Mouse (Mus musculus): Measurements from ENCODE around the gene Rhobtb1. TPM values are rescaled to one million over a fixed set of nuclear protein-coding genes. Genes with fewer than 3 reads are reported as not detected.

Rhobtb1 gene
- total and polyA plus RNA-seq, 2 experiments from 2014 or later, result 12.1 to 16.9 TPM

DNA sequence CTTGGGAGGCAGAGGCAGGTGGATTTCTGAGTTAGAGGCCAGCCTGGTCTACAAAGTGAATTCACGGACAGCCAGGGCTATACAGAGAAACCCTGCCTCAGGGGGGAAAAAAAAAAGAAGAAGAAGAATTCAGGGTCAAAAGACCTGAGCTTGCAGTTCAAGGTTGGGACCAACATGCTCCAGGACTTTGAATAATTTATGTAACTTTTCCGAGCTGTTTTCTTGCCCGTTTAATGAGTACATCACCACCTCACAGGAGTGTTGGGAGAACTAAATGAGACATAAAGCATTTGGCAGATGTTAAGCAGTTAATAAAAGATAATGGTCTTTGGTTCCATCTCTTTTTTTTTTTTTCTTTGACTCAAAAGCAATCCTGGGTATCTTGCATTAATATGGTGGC lies 10.3 kb downstream of the Rhobtb1 start:
- no peak overlapping the region for H3K9ac ChIP-seq
- no peak for DNase-seq
- peaks cover 3% of the 10 kb centered on the region; the same call in 1 of the 2 replicates for H3K4me1 ChIP-seq (ENCODE audit: insufficient read depth)
- H3K4me2 ChIP-seq (ENCODE audit: low read depth), result no peak overlapping the region
- H3K9me3 ChIP-seq (ENCODE audit: low read length), result 0 out of 2 replicates have a peak, but pooled peaks cover 6% of the 10 kb centered on the region
- H3K4me3 ChIP-seq (ENCODE audit: low read depth, low read length), result no peak overlapping the region
- no peaks in the 10 kb centered on the region for H3K27me3 ChIP-seq (ENCODE audit: insufficient read depth, low read length)
- 86% methylated on average over 3 of the region's 3 CpGs for WGBS
- TF ChIP-seq CTCF (IDR thresholded peaks at IDR 0.05; ENCODE audit: low read depth), result no peak
- no peak for ATAC-seq
- H3K36me3 ChIP-seq (ENCODE audit: insufficient read depth), result no peaks in the 10 kb centered on the region
- H3K27ac ChIP-seq (ENCODE audit: low read depth, low read length), result no peak overlapping the region

DNA sequence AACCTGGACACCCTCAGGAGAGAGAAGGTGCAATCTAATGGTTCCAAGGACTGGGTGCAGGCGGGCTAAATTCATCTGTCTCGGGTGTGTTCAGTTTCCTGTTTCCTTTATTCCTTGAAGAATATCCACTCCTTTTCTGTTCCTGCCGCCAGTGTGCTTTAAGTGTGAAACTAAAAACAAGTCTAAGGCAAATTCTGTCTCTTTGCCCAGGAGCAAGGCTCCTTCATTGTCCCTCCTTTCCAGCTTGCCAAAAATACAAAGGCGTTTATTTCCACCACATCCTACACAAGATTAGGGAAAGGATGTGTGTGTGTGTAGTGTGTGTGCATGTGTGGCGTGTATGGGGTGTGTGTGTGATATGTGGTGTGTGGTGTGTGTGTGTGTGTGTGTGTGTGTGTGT lies 11.3 kb downstream of the Rhobtb1 start:
- Histone ChIP-seq H3K36me3 (ENCODE audit: insufficient read depth) (no peaks in the 10 kb centered on the region), H3K4me1 (ENCODE audit: insufficient read depth) (no peaks in the 10 kb centered on the region), H3K4me3 (ENCODE audit: low read depth, low read length) (no peak overlapping the region), H3K9me3 (ENCODE audit: low read length) (0 out of 2 replicates have a peak, but pooled peaks cover 6% of the 10 kb centered on the region), H3K27ac (ENCODE audit: low read depth, low read length) (no peak overlapping the region), H3K9ac (no peak overlapping the region), H3K27me3 (ENCODE audit: insufficient read depth, low read length) (no peaks in the 10 kb centered on the region), H3K4me2 (ENCODE audit: low read depth) (no peak overlapping the region)
- ATAC-seq (no peak), DNase-seq (no peak)
- TF ChIP-seq CTCF (IDR thresholded peaks at IDR 0.05; ENCODE audit: low read depth), result no peak
- WGBS, result 72% methylated on average over 5 of the region's 5 CpGs

DNA sequence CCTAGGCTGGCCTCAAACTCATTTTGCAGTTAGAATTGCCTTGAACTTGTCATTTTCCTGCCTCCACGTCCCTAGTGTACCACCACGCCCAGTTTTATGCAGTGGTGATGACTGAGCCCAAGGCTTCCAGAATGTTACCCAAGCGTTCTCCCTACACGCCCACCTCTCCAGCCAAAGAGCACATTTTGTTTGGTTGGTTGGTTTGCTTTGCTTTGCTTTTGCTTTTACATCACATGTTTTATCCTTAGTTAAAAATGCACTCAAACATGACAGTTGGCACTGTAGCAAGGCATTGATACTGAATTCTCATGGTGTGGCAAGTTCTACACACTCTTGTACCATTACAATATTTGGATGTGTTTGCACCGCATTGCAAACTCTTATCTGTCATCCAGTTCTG lies 12.0 kb downstream of the Rhobtb1 start:
- Histone ChIP-seq H3K9ac (no peak overlapping the region), H3K4me3 (ENCODE audit: low read depth, low read length) (no peak overlapping the region), H3K27me3 (ENCODE audit: insufficient read depth, low read length) (no peaks in the 10 kb centered on the region), H3K27ac (ENCODE audit: low read depth, low read length) (no peak overlapping the region), H3K4me1 (ENCODE audit: insufficient read depth) (no peaks in the 10 kb centered on the region), H3K9me3 (ENCODE audit: low read length) (0 out of 2 replicates have a peak, but pooled peaks cover 6% of the 10 kb centered on the region), H3K36me3 (ENCODE audit: insufficient read depth) (no peaks in the 10 kb centered on the region), H3K4me2 (ENCODE audit: low read depth) (no peak overlapping the region)
- no peak for TF ChIP-seq CTCF (IDR thresholded peaks at IDR 0.05; ENCODE audit: low read depth)
- 77% methylated on average over 5 of the region's 5 CpGs for WGBS
- no peak for DNase-seq
- no peak for ATAC-seq

DNA sequence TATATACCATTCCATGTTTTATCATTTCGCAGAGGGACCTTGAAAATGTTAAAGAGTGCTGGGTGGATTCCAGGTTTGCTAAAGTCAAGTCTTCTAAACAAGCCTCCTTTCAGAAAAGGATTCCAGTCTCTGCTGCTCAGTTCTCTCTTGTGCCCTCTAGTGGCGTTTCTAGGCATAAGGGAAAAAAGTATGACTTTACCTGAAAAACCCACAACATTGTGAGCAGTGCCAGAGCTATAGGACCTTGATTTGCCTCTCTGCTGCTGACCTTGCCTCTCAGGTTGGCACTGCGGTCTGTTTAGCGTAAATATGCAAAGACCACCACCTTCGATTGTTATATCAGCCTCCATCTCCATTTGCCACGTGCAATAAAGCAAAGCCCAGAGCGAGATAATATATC lies 13.9 kb downstream of the Rhobtb1 start:
- Histone ChIP-seq H3K4me3 (ENCODE audit: low read depth, low read length) (no peak overlapping the region), H3K36me3 (ENCODE audit: insufficient read depth) (no peaks in the 10 kb centered on the region), H3K27ac (ENCODE audit: low read depth, low read length) (no peak overlapping the region), H3K9ac (no peak overlapping the region), H3K4me2 (ENCODE audit: low read depth) (no peak overlapping the region), H3K9me3 (ENCODE audit: low read length) (0 out of 2 replicates have a peak, but pooled peaks cover 6% of the 10 kb centered on the region), H3K4me1 (ENCODE audit: insufficient read depth) (no peaks in the 10 kb centered on the region), H3K27me3 (ENCODE audit: insufficient read depth, low read length) (no peaks in the 10 kb centered on the region)
- 61% methylated on average over 7 of the region's 7 CpGs for WGBS
- DNase-seq (peak; percentile 53), ATAC-seq (no peak)
- TF ChIP-seq CTCF (IDR thresholded peaks at IDR 0.05; ENCODE audit: low read depth), result peak; percentile 63

DNA sequence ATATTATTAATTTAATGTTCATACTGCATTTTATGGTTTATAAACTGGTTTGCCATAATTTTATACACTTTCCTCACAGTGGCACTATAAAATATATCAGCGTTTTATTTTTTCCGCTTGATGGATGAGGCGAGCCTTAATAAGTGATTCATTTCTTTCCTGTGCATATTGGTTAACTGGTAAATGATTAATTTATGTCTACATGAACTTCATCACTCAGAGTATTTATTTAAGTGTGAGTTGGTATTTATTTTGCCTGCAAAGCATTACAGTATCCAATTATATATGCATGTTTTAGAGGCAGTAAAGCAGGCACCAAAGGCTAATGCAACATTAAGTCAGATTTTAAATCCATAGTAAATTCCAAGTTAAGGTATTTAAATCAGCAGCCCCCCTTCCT lies 14.6 kb downstream of the Rhobtb1 start:
- whole genome bisulfite sequencing, result 89% methylated on average over 3 of the region's 3 CpGs
- Histone ChIP-seq H3K27me3 (ENCODE audit: insufficient read depth, low read length) (no peaks in the 10 kb centered on the region), H3K4me3 (ENCODE audit: low read depth, low read length) (no peak overlapping the region), H3K4me2 (ENCODE audit: low read depth) (no peak overlapping the region), H3K9me3 (ENCODE audit: low read length) (0 out of 2 replicates have a peak, but pooled peaks cover 6% of the 10 kb centered on the region), H3K27ac (ENCODE audit: low read depth, low read length) (no peak overlapping the region), H3K9ac (no peak overlapping the region), H3K36me3 (ENCODE audit: insufficient read depth) (no peaks in the 10 kb centered on the region), H3K4me1 (ENCODE audit: insufficient read depth) (no peaks in the 10 kb centered on the region)
- DNase-seq (no peak), ATAC-seq (no peak)
- no peak for TF ChIP-seq CTCF (IDR thresholded peaks at IDR 0.05; ENCODE audit: low read depth)

DNA sequence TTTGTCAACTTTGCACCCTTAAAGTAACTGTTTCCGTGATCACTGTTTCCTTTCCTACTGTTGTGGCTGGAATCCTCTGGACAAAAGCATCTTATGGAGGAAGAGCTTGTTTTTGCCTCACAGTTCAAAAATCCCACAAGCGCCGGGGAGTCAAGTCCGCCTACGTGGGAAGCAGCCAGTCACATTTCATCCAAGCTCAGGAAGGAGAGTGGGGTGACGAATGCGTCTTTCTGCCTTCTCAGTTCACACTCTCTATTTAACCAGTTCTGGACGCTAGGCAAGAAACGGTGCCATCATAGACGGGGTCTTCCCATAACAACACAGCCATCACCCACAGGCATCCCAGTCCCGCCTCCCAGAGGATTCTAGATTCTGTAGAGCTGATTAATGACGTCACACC lies 15.3 kb downstream of the Rhobtb1 start:
- H3K27ac ChIP-seq (ENCODE audit: low read depth, low read length), result no peak overlapping the region
- 84% methylated on average over 12 of the region's 12 CpGs for WGBS
- no peak for DNase-seq

DNA sequence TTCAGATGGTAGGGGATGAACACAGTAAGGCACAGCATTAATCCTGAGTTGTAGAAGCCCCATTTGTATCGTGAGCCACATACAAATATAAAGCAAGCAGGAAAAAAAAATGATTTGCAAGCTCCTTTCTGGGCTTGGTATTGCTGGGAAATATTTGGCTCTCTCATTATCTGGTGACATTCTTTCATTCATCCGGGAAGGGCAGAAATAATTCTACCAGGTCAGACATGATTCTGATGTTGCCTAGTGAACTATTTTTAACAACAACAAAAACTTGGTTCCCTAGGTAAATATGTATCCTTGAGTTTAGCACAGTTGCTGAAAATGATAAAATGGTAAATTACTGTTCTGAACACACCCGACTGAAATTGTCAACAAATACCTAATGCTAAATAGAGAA lies 21.2 kb downstream of the Rhobtb1 start:
- Histone ChIP-seq H3K4me1 (ENCODE audit: insufficient read depth) (no peaks in the 10 kb centered on the region), H3K9ac (no peak overlapping the region), H3K36me3 (ENCODE audit: insufficient read depth) (no peaks in the 10 kb centered on the region), H3K4me2 (ENCODE audit: low read depth) (no peak overlapping the region), H3K4me3 (ENCODE audit: low read depth, low read length) (no peak overlapping the region), H3K27ac (ENCODE audit: low read depth, low read length) (no peak overlapping the region), H3K9me3 (ENCODE audit: low read length) (no peaks in the 10 kb centered on the region), H3K27me3 (ENCODE audit: insufficient read depth, low read length) (no peaks in the 10 kb centered on the region)
- no peak for TF ChIP-seq CTCF (IDR thresholded peaks at IDR 0.05; ENCODE audit: low read depth)
- DNase-seq, result no peak
- no peak for ATAC-seq
- 76% methylated on average over 3 of the region's 3 CpGs for WGBS

More for the DNA sequence above, 15.3 kb downstream of the Rhobtb1 start:
- no peak for ATAC-seq
- H3K27me3 ChIP-seq (ENCODE audit: insufficient read depth, low read length), result no peaks in the 10 kb centered on the region
- no peak overlapping the region for H3K9ac ChIP-seq
- H3K4me2 ChIP-seq (ENCODE audit: low read depth), result no peak overlapping the region
- TF ChIP-seq CTCF (IDR thresholded peaks at IDR 0.05; ENCODE audit: low read depth), result no peak
- H3K4me3 ChIP-seq (ENCODE audit: low read depth, low read length), result no peak overlapping the region
- H3K4me1 ChIP-seq (ENCODE audit: insufficient read depth), result no peaks in the 10 kb centered on the region
- H3K36me3 ChIP-seq (ENCODE audit: insufficient read depth), result no peaks in the 10 kb centered on the region
- H3K9me3 ChIP-seq (ENCODE audit: low read length), result 0 out of 2 replicates have a peak, but pooled peaks cover 6% of the 10 kb centered on the region

Measured in forebrain, postnatal 0 days (tissue).